Mouse (Mus musculus) lung, postnatal 10 days (tissue): ENCODE measurements around the gene Efna4.

Experiments
- DNase-seq: peaks from one replicate; pipeline ENCODE4 v3.0.0; 2021

Gene Efna4

GRCm38 (mm10) chr3:89328623-89329022 is 9.2 kb downstream of the Efna4 start:
- no peak for DNase-seq

- no peak for DNase-seq
Measured at GRCm38 (mm10) chr3:89327371-89327870, 10.4 kb downstream of the Efna4 start.

- DNase-seq, result no peak
Measured at GRCm38 (mm10) chr3:89325882-89326281, 11.9 kb downstream of the Efna4 start.

- peak; percentile 71 for DNase-seq
Measured at GRCm38 (mm10) chr3:89322514-89323165, 15.2 kb downstream of the Efna4 start, which contains the start of gene Efna3. Gene Efna3, minus strand, starts transcription at chr3:89322965.

DNA sequence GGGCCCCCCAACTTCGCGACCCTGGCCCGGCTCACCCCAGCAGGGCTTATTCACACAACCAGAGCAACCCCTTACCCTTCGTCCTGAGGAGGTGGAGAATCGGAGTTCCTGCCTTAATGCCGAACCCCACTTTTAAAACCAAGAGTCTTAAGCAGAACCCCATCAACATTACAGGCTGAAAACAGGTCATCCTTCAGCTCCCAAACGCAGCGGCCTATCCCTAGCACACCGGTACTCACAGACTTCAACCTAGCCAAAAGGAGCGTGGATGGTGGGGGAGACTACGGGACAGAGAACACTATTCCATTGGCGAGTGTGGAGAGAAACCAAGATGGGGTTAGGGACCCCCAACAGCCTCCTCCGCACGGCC is 15.7 kb downstream of the Efna4 start:
- no peak for DNase-seq

GRCm38 (mm10) chr3:89321183-89322130 is 16.4 kb downstream of the Efna4 start:
- no peak for DNase-seq

DNA sequence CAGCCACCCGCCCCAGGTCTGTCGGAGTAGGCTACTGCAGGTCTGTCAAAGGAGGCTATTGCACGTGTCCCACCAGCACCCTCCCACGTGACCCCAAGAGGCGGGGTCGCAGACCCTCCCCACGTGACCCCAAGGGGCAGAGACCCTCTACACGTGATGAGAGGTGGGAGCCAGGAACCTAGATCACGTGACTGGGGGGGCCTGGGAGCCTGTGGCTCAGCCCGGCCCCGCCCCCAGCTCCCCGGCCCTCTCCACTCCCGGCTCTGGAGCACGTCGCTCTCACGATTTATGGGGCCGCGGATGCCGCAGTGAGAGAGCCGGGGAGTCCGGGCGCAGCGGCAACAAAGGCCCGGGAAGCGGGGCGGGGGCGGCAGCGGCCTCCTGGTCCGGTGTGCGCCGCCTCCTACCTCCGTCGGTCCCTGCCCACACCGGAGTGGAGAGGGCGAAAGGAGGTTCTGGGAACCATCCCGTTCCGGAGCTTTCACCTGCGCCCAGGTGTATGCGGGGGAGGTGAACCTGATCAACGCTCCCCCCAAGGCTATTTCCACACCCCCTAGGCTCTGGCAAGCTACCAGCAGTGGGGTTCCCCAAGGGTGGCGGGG is 17.1 kb downstream of the Efna4 start:
- no peak for DNase-seq

GRCm38 (mm10) chr3:89319591-89320350 is 18.1 kb downstream of the Efna4 start:
- DNase-seq, result no peak

DNA sequence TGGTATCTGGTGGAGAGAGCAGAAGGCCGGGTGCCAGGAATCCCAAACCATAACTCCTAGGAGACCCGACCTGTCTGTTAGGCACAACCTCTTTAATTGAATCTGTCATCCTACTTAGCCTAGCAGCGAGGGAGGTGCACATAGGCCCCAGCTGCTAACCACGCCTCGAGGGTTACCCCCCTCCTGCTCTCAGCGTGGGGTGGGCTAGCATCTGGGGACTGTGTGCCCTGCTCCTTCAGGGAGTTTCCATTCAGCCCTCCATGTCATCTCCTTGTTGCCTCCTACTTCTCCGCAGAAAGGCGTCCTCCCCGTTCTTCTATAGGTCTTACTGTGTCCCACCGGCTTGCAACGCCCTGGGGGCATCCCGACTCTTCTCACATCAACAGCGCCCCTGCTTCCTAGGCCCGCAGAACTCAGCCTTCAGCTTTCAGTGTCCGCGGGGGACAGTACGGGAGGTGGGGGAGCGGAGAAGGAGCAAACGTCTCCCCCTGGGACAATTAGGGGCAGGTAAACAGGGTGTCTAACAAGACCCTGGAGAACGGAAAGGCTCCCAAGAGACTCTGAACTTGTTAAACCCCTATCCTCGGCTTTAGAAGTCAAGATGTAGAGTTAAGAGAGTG is 18.7 kb downstream of the Efna4 start:
- DNase-seq, result no peak

DNA sequence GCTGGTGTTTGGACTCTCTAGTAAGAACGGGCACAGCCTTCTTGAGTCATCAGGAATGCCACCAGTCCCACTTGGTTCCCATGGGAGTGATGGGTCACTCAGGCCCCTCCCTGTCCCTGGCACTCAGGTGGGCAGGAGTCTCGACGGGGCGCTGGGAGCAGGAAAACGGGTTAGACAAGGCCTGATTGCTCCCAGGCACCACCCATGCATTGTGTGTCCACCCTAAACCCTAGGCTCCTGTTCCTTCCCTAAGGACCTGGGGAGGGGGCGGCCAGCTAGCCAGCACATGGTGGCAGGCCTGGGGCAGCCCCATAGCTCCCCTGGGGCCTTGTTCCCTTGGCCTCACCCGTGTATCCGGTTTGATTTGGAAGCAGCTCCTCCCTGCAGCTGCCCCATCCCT is 19.5 kb downstream of the Efna4 start:
- no peak for DNase-seq

- no peak for DNase-seq
Measured at GRCm38 (mm10) chr3:89317246-89317645, 20.6 kb downstream of the Efna4 start.

- peak; percentile 93 for DNase-seq
Measured at GRCm38 (mm10) chr3:89316833-89317232, 21.0 kb downstream of the Efna4 start.

- no peak for DNase-seq
Measured at GRCm38 (mm10) chr3:89315930-89316831, 21.6 kb downstream of the Efna4 start.

- peak; percentile 93 for DNase-seq
Measured at GRCm38 (mm10) chr3:89315195-89315929, 22.5 kb downstream of the Efna4 start.

GRCm38 (mm10) chr3:89314791-89315190 is 23.0 kb downstream of the Efna4 start:
- peak; percentile 59 for DNase-seq

- peak; percentile 75 for DNase-seq
Measured at GRCm38 (mm10) chr3:89314340-89314739, 23.5 kb downstream of the Efna4 start.

DNA sequence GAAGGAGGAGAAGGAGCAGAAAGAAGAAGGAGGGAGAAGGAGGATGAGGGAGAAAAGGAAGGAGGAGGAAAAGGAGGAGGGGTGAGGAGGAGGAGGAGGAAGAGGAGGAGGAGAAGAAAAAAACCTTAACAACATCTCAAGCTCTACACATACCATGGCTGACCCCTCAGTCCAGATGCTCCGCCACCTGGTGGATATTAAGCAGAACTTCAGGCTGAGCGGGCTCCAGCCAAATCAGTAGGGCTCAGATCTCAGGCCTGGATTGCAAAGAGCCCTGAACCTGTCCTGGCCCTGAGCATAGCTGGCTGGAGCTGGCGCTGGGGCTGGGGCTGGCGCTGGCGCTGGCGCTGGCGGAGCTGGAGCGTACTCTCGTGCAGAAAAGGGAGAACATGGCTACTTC is 29.7 kb downstream of the Efna4 start:
- peak; percentile 83 for DNase-seq

DNA sequence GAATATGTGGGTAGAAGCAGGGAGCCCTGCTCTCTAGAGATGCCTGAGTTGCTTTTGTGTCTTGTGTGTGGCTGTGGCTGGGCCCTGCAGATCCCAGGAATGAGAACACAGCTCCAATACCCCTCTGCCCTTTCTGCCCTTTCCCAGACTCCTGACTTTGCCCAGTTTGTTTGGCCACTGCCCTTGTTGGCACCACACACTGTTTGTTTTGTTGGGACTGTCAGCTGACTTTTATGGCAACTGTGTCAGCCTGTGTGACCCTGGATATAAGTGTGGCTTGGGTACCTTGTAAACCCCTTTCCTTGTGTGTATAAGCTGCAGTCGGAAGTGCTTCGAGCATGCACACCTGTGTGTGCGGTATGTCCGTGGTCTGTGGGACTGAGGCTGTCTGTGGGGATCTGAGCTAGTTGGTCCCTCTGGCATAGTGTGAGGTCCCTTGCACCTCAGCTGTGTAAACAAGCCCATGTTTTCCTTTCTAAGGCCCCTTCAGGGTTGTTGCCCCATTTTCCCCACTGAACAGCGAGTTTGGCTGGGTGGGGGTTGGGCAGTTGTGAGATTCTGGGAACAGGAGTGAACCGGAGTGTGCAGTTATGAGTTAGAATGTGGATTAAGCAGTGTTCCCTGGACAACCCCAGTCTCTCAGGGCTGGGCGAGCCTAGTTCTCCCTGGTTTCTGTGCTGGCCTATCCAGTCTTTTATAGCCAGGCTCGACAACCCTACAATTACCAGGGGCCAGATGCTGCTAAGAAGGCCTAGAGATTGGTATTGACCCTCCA is 32.1 kb downstream of the Efna4 start:
- no peak for DNase-seq

- DNase-seq, result no peak
Measured at GRCm38 (mm10) chr3:89305105-89305504, 32.7 kb downstream of the Efna4 start.

GRCm38 (mm10) chr3:89304440-89304839 is 33.4 kb downstream of the Efna4 start:
- no peak for DNase-seq
